Mouse (Mus musculus): ENCODE results near the gene Syne1. TPM values are rescaled to one million over a fixed set of nuclear protein-coding genes. Genes with fewer than 3 reads are reported as not detected.

Gene Syne1
- total and polyA plus RNA-seq, 3 experiments = 5.3 to 6.8 TPM; not detected in 1

DNA sequence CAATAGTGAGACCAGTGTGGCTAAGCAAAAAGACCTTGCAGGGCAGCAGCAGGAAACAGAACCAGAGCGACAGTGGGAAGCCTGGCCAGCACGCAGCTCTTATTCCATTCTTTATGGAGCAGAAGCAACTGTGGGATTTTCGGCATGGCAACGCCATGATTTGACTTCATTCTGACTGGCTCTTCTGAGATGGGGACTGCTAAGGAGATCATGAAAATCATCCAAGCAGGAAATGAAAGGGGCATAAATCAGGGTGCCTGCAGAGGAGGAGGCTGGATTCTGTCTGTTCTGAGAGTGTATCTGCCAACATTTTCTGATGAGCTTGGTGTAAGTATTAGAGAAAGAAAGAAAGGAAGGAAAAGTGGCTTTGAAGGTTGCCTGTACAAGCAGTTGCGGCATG lies 435.1 kb downstream of the Syne1 start:
- no peak for DNase-seq (ENCODE audit: low read depth, low spot score)
- TF ChIP-seq E2F4 (IDR thresholded peaks at IDR 0.05; ENCODE audit: borderline replicate concordance, low read depth, low read length) (no peak), EP300 (IDR thresholded peaks at IDR 0.05; ENCODE audit: low read depth in 1 of 2, low read length in 2 of 2) (no peak), GATA1 (IDR thresholded peaks at IDR 0.05; ENCODE audit: low read depth, low read length) (no peak), CTCF (IDR thresholded peaks at IDR 0.05 in 2 of 3, conservative IDR thresholded peaks at IDR 0.05 in 1 of 3; ENCODE audit: control insufficient read depth in 1 of 3, insufficient read depth in 1 of 3, low read depth in 2 of 3, low read length in 3 of 3, poor library complexity in 1 of 3, severe bottlenecking in 1 of 3) (no peak), BHLHE40 (IDR thresholded peaks at IDR 0.05; ENCODE audit: borderline replicate concordance, low read depth, low read length) (no peak), POLR2AphosphoS2 (IDR thresholded peaks at IDR 0.05; ENCODE audit: low read length) (no peak), UBTF (IDR thresholded peaks at IDR 0.05; ENCODE audit: borderline replicate concordance, insufficient read depth, low read depth, low read length) (no peak), KAT2A (conservative IDR thresholded peaks at IDR 0.05; ENCODE audit: low read depth, low read length) (no peak), NRF1 (IDR thresholded peaks at IDR 0.05; ENCODE audit: insufficient read depth, low read depth, low read length, poor library complexity, severe bottlenecking) (no peak)

DNA sequence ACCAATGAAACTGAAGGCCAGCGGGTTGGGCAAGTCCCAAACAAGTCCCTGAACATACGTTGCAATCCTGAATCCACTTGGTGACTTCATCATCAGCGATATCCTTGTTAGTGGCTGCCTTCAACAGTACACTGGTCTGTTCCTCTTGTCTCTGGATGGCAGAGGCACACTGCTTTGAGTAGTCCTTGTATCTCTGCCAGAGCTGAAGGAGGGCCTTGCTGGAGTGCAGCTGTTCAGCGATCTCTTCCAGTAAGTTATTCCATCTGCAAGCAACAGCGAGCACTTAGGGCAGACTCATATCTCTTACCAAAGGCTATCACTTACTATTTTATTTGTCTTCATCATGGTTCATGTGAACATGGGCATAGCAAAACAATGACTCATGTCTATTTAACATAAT lies 440.5 kb downstream of the Syne1 start:
- DNase-seq (ENCODE audit: low read depth, low spot score) = no peak
- Histone ChIP-seq H3K9me3 (replicated peaks; ENCODE audit: insufficient read depth, low read length) (no peaks in the 10 kb centered on the region), H3K27me3 (ENCODE audit: control insufficient read depth in 1 of 2, insufficient read depth in 2 of 2, low read length in 2 of 2) (no peaks in the 10 kb centered on the region), H3K27ac (ENCODE audit: control insufficient read depth, low read depth, low read length) (no peak overlapping the region), H3K4me3 (ENCODE audit: control insufficient read depth in 1 of 2, insufficient read depth in 1 of 2, low read depth in 2 of 2, low read length in 2 of 2) (no peak overlapping the region), H3K9ac (ENCODE audit: control insufficient read depth, low read depth, low read length, poor library complexity, severe bottlenecking) (no peak overlapping the region), H3K36me3 (ENCODE audit: control insufficient read depth in 1 of 2, insufficient read depth in 2 of 2, low read length in 2 of 2) (peaks cover 0 to 2% of the 10 kb centered on the region in 2 experiments; a peak in 1 of 4 replicates), H3K79me2 (ENCODE audit: control insufficient read depth, insufficient read depth, low read length, poor library complexity) (no peaks in the 10 kb centered on the region), H3K4me1 (ENCODE audit: control insufficient read depth in 1 of 2, insufficient read depth in 2 of 2, low read length in 2 of 2) (no peaks in the 10 kb centered on the region)
- TF ChIP-seq ZMIZ1 (IDR thresholded peaks at IDR 0.05; ENCODE audit: low read depth, low read length) (no peak), RAD21 (IDR thresholded peaks at IDR 0.05; ENCODE audit: low read depth, low read length) (no peak), NELFE (IDR thresholded peaks at IDR 0.05; ENCODE audit: low read depth, low read length) (no peak), USF1 (IDR thresholded peaks at IDR 0.05; ENCODE audit: low read depth, low read length) (no peak), BHLHE40 (IDR thresholded peaks at IDR 0.05; ENCODE audit: borderline replicate concordance, low read depth, low read length) (no peak)

More for the DNA sequence above, 435.1 kb downstream of the Syne1 start:
- Histone ChIP-seq H3K79me2 (ENCODE audit: control insufficient read depth, insufficient read depth, low read length, poor library complexity) (no peaks in the 10 kb centered on the region), H3K27me3 (ENCODE audit: control insufficient read depth in 1 of 2, insufficient read depth in 2 of 2, low read length in 2 of 2) (no peaks in the 10 kb centered on the region), H3K9ac (ENCODE audit: control insufficient read depth, low read depth, low read length, poor library complexity, severe bottlenecking) (no peak overlapping the region), H3K4me1 (ENCODE audit: control insufficient read depth in 1 of 2, insufficient read depth in 2 of 2, low read length in 2 of 2) (no peaks in the 10 kb centered on the region), H3K27ac (ENCODE audit: control insufficient read depth, low read depth, low read length) (no peak overlapping the region), H3K36me3 (ENCODE audit: control insufficient read depth in 1 of 2, insufficient read depth in 2 of 2, low read length in 2 of 2) (no peaks in the 10 kb centered on the region; a peak in 2 of 4 replicates), H3K4me3 (ENCODE audit: control insufficient read depth in 1 of 2, insufficient read depth in 1 of 2, low read depth in 2 of 2, low read length in 2 of 2) (no peak overlapping the region), H3K9me3 (replicated peaks; ENCODE audit: insufficient read depth, low read length) (no peaks in the 10 kb centered on the region)

DNA sequence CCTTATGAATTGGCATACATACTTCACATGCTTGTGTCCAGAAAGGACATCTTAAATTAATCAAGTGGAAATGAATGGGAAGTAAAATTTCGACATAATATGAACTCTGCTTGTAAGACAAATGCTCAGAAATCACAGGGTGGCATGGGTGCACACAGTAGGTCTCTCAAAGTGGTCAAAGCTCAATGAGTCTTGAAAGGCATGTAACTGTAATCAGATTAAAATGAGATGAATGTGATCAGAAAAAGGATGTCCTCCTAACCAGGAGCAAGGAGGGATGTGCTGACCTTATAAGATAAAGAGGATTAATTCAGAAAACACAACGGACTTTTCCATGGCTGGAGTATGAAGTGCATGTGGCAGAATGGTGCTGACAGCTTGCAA lies 453.5 kb downstream of the Syne1 start:
- H3K9ac ChIP-seq (ENCODE audit: control insufficient read depth, low read depth, low read length, poor library complexity, severe bottlenecking) = no peak overlapping the region
- TF ChIP-seq ZKSCAN1 (IDR thresholded peaks at IDR 0.05; ENCODE audit: low read depth, low read length) (peak; percentile 59; the same call in 1 of the 2 replicates), MYC (IDR thresholded peaks at IDR 0.05; ENCODE audit: low read depth, low read length) (no peak)
- H3K4me1 ChIP-seq (ENCODE audit: control insufficient read depth in 1 of 2, insufficient read depth in 2 of 2, low read length in 2 of 2) = no peaks in the 10 kb centered on the region
- H3K9me3 ChIP-seq (replicated peaks; ENCODE audit: insufficient read depth, low read length) = no peaks in the 10 kb centered on the region
- H3K79me2 ChIP-seq (ENCODE audit: control insufficient read depth, insufficient read depth, low read length, poor library complexity) = no peaks in the 10 kb centered on the region
- H3K27me3 ChIP-seq (ENCODE audit: control insufficient read depth in 1 of 2, insufficient read depth in 2 of 2, low read length in 2 of 2) = no peaks in the 10 kb centered on the region
- no peaks in the 10 kb centered on the region; a peak in 1 of 4 replicates for H3K36me3 ChIP-seq (ENCODE audit: control insufficient read depth in 1 of 2, insufficient read depth in 2 of 2, low read length in 2 of 2)
- no peak for DNase-seq (ENCODE audit: low read depth, low spot score)
- no peak overlapping the region for H3K27ac ChIP-seq (ENCODE audit: control insufficient read depth, low read depth, low read length)
- H3K4me3 ChIP-seq (ENCODE audit: control insufficient read depth in 1 of 2, insufficient read depth in 1 of 2, low read depth in 2 of 2, low read length in 2 of 2) = no peak overlapping the region

All from MEL (cell line).